Mouse (Mus musculus) bone marrow, adult 2 months (tissue): Measurements from ENCODE around the gene Svop. TPM values are rescaled to one million over a fixed set of nuclear protein-coding genes. Genes with fewer than 3 reads are reported as not detected.
A peak's percentile ranks its signal among the peaks of the same experiment; 100 is the strongest.

Experiments used
- H3K27ac ChIP-seq: fragments of 200-500 bp; 2 replicates; pipeline ENCODE4 v1.5.1; 2012; ENCODE audit warnings: low read depth, mild to moderate bottlenecking, control low read depth, inconsistent platforms, low read length; ENCODE audit not compliant: control insufficient read depth, poor library complexity, insufficient read depth
- H3K4me1 ChIP-seq: fragments of 200-500 bp; 2 replicates; pipeline ENCODE4 v1.6.1; 2011; ENCODE audit warnings: low read length; ENCODE audit not compliant: control insufficient read depth, insufficient read depth
- H3K4me3 ChIP-seq: fragments of 200-500 bp; replicated peaks from 2 replicates; pipeline ENCODE3; 2011; ENCODE audit warnings: mild to moderate bottlenecking, low read depth, low read length, control low read depth; ENCODE audit not compliant: control insufficient read depth
- CTCF ChIP-seq: fragments of 200-500 bp; IDR thresholded peaks from 2 replicates; pipeline ENCODE4 v1.5.1; 2011; ENCODE audit warnings: low read length, control low read depth; ENCODE audit not compliant: control insufficient read depth, insufficient read depth
- POLR2A ChIP-seq: fragments of 200-500 bp; IDR thresholded peaks from 2 replicates; pipeline ENCODE4 v1.6.1; 2011; ENCODE audit warnings: low read depth, mild to moderate bottlenecking, control low read depth, low read length, borderline replicate concordance; ENCODE audit not compliant: control insufficient read depth
- WGBS: fragments of 180-500 bp; shearing (Covaris S2); methylation state at CpG from one replicate; pipeline ENCODE4 v1.1.7; 2018; 5-methylcytosine and 5-hydroxymethylcytosine counted together
- polyA plus RNA-seq: library from polyadenylated mRNA; stranded (reverse); fragments of >200 nt; gene quantifications from 2 replicates; pipeline ENCODE4 v1.2.4, GENCODE M21; 2011; ENCODE audit warnings: low replicate concordance; ENCODE audit not compliant: missing spikeins, insufficient read depth, insufficient read length

Svop gene
- not detected in 2 replicates for polyA plus RNA-seq

- H3K4me1 ChIP-seq, result no peaks in the 10 kb centered on the region
Measured at GRCm38 (mm10) chr5:114091057-114091807, at the start of gene Svop. TSS of gene Svop (minus strand) at chr5:114091570.

GRCm38 (mm10) chr5:114139175-114139574 lies 47.8 kb upstream of the Svop start:
- 48% methylated on average over 9 of the region's 9 CpGs for WGBS
- no peak overlapping the region for H3K27ac ChIP-seq
- H3K4me3 ChIP-seq, result no peak overlapping the region
- no peak for TF ChIP-seq POLR2A
- TF ChIP-seq CTCF, result no peak
- H3K4me1 ChIP-seq, result no peaks in the 10 kb centered on the region; the same call in 1 of the 2 replicates

More at GRCm38 (mm10) chr5:114091057-114091807, at the start of gene Svop:
- Histone ChIP-seq H3K27ac (no peak within 1 kb of the TSS), H3K4me3 (no peak within 1 kb of the TSS)
- TF ChIP-seq CTCF (no peak), POLR2A (no peak)
- 4% methylated on average over 40 of the region's 40 CpGs for WGBS

GRCm38 (mm10) chr5:114138277-114139164 lies 47.2 kb upstream of the Svop start:
- Histone ChIP-seq H3K4me1 (no peaks in the 10 kb centered on the region; the same call in 1 of the 2 replicates), H3K27ac (no peak overlapping the region), H3K4me3 (no peak overlapping the region)
- TF ChIP-seq POLR2A (no peak), CTCF (no peak)
- WGBS, result 79% methylated on average over 21 of the region's 21 CpGs

- 82% methylated on average over 15 of the region's 15 CpGs for WGBS
- Histone ChIP-seq H3K4me3 (no peak overlapping the region), H3K27ac (no peak overlapping the region), H3K4me1 (no peaks in the 10 kb centered on the region; the same call in 1 of the 2 replicates)
- TF ChIP-seq POLR2A (no peak), CTCF (no peak)
Measured at GRCm38 (mm10) chr5:114137481-114138276, 46.3 kb upstream of the Svop start.

GRCm38 (mm10) chr5:114135516-114135915 lies 44.1 kb upstream of the Svop start:
- no peak overlapping the region for H3K4me3 ChIP-seq
- no peak overlapping the region for H3K27ac ChIP-seq
- TF ChIP-seq CTCF (no peak), POLR2A (no peak)
- 80% methylated on average over 10 of the region's 10 CpGs for WGBS
- no peaks in the 10 kb centered on the region; the same call in 1 of the 2 replicates for H3K4me1 ChIP-seq

GRCm38 (mm10) chr5:114134091-114134534 lies 42.7 kb upstream of the Svop start:
- WGBS, result 37% methylated on average over 6 of the region's 6 CpGs
- no peak overlapping the region for H3K27ac ChIP-seq
- no peaks in the 10 kb centered on the region; the same call in 1 of the 2 replicates for H3K4me1 ChIP-seq
- TF ChIP-seq CTCF (0 out of 2 replicates have a peak, but pooled peaks have one; percentile 6), POLR2A (no peak)
- H3K4me3 ChIP-seq, result no peak overlapping the region

GRCm38 (mm10) chr5:114132841-114133240 lies 41.5 kb upstream of the Svop start:
- WGBS, result 90% methylated on average over 6 of the region's 6 CpGs
- H3K27ac ChIP-seq, result no peak overlapping the region
- TF ChIP-seq CTCF (no peak), POLR2A (no peak)

More at GRCm38 (mm10) chr5:114132841-114133240, 41.5 kb upstream of the Svop start:
- no peak overlapping the region for H3K4me3 ChIP-seq
- H3K4me1 ChIP-seq, result no peaks in the 10 kb centered on the region
